Mouse (Mus musculus) kidney, adult 11 months (tissue): ENCODE measurements around the gene Zfp280c.
A peak's percentile ranks its signal among the peaks of the same experiment; 100 is the strongest.

Experiments used
- DNase-seq: peaks from one replicate; pipeline ENCODE4 v3.0.0; 2022

The Zfp280c gene

DNA sequence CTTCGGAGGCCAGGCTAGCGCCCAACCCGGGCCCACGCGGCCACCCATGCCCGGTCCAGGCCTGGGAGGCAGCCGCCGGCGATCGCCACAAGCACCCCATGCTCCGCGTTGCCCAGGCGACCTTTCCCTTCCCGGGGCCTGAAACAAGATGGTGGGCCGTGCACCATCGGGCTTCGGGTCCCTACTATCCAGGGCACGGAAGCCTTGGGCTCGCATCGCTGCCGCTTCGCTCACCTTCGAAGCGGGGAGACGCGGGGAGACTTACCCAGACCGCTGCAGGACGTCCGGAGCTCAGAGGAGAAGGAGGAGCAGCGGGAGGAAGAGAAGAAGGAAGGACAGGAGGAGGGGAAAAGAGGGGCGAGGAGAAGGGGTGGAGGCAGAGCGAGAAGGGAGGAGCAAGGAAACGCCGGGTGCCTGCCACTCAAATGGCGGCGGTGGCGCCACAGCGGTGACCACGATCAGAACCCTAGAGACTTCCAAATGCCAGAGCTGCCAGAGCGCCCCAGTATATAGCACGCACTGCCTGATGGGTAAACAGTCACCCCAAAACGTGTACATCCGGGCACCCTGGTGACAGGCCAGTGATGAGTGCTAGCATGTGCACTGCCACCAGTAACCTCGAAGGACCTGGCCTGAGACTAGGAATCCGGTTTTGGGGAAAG lies at the start of gene Zfp280c:
Zfp280c (minus strand) TSS at position 406 of the 662 bp plus-strand sequence.
- peak; percentile 69 for DNase-seq

DNA sequence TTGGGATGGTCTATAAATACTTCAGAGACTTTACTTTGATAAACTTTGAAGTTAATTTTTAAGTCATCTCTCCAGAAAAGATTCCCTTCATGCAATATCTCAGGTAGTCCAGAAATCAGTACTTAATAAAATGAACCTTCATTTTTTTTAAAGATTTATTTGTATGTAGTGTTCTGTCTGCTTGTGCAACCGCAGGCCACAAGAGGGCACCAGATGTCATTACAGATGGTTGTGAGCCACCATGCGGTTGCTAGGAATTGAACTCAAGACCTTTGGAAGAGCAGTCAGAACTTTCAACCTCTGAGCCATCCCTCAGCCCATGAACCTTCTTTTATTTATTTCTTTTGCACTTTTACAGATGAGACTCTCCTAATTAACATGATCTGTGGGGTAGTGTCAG lies 42.7 kb upstream of the Zfp280c start:
- DNase-seq, result no peak

- no peak for DNase-seq
Measured at GRCm38 (mm10) chrX:48624054-48624420, 29.7 kb upstream of the Zfp280c start.

- peak; percentile 87 for DNase-seq
Measured at GRCm38 (mm10) chrX:48623379-48624053, 29.2 kb upstream of the Zfp280c start, which contains the start of gene Slc25a14. TSS of gene Slc25a14 (plus strand) at chrX:48623413.

GRCm38 (mm10) chrX:48623049-48623378 lies 28.7 kb upstream of the Zfp280c start:
- no peak for DNase-seq

- no peak for DNase-seq
Measured at GRCm38 (mm10) chrX:48604872-48605271, 10.6 kb upstream of the Zfp280c start.

GRCm38 (mm10) chrX:48596906-48597305 lies 2.6 kb upstream of the Zfp280c start:
- no peak for DNase-seq

DNA sequence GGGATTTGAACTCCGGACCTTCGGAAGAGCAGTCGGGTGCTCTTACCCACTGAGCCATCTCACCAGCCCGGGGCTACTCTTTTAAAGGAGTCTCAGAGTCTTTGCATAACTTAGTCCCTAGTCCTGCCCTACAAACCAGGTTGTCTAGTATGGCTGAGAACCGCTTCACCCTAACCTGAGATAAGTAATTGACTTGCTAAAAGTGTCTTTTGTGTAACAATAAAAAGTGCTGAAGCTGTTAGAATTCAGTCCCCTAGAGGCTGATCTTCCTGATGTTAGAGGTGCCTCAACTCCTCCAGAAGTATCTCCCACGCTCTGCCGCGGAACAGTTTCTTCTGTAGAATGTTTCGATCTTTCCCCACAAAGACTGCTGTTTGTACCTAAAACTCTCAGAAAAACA lies 1.7 kb upstream of the Zfp280c start:
- no peak for DNase-seq

- peak; percentile 2 for DNase-seq
Measured at GRCm38 (mm10) chrX:48593721-48594098, 594 bp downstream of the Zfp280c start.

- no peak for DNase-seq
Measured at GRCm38 (mm10) chrX:48583332-48583731, 11.0 kb downstream of the Zfp280c start.

- peak; percentile 36 for DNase-seq
Measured at GRCm38 (mm10) chrX:48532175-48532574, 62.1 kb downstream of the Zfp280c start.

GRCm38 (mm10) chrX:48526435-48526834 lies 67.9 kb downstream of the Zfp280c start:
- no peak for DNase-seq

GRCm38 (mm10) chrX:48525866-48526265 lies 68.4 kb downstream of the Zfp280c start:
- no peak for DNase-seq

DNA sequence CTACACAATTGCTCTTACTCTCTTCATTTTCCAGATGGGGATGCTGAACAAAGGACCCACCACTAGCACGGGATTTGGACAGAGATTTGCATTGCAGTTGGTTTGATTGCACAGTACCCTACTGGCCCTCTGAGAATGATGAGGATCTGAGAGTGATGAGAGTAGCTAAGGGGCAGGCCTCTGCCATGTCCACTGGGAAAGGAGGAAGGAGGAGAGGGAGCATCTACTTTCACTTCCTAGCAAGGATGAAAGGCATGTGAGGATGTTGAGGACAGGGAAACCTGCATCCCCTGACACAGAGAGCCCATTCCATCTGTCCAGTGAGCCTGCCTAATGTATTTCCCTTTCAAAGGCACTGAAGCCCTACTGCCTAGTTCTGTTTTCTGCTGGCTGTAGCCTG lies 69.0 kb downstream of the Zfp280c start:
- DNase-seq, result no peak

- no peak for DNase-seq
Measured at GRCm38 (mm10) chrX:48523512-48523911, 70.8 kb downstream of the Zfp280c start.

DNA sequence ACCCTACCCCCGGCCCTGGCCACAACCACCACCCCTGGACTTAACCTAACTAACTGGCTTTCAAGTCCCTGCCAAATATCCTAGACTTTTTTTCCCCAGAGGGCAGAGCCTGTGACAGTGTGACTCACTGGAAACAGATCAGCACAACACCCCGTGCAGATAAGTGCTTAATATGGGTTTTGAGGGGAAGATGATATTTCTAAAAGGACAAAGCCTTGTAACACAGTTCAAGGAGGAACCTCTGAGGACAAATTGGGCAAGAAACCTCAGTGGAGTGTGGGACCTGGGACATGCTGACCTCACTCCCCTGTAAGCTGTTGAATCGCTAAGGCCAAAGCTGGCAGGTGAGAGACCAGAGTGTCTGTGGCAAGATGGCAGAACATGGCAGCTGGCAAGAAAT lies 72.7 kb downstream of the Zfp280c start:
- no peak for DNase-seq

- DNase-seq, result no peak
Measured at GRCm38 (mm10) chrX:48519549-48520085, 74.7 kb downstream of the Zfp280c start.

DNA sequence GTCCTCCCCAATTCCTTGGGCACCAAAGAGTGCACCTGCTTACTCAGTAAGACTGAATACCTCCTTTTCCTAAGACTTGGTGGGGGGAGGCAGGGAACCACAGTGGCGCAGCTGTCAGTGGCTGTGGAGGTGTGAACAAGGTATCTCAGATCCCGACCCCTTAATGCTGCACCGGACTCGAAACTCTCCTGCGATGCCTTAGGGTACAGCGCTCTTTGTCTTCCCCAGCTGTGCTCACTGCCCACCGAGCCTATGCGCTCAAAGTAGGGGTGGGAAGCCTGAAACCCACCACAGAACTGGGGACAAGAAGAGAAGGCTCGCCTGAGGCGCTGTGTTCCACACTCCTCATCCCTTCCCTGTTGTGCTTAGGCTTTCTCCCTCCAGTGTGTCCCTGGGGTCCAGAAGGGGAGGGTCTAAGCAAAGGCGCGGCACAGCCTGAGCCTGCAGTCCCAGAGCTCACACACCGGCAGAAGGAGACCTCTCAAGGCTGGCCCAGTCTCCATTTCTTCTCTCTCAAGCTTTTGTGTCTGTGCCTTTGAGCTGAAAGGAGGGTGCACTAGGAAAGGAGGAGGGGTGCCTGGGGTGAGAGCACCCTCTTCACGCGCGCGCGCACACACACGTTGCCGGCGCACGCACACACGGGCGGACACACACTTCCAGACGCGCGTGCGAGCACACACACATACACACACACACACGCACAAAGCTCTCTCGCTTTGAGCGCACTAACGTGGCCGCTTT lies 75.3 kb downstream of the Zfp280c start, which contains the start of gene Rab33a:
Rab33a (plus strand) TSS at position 478 of the 741 bp plus-strand sequence.
- DNase-seq, result no peak

DNA sequence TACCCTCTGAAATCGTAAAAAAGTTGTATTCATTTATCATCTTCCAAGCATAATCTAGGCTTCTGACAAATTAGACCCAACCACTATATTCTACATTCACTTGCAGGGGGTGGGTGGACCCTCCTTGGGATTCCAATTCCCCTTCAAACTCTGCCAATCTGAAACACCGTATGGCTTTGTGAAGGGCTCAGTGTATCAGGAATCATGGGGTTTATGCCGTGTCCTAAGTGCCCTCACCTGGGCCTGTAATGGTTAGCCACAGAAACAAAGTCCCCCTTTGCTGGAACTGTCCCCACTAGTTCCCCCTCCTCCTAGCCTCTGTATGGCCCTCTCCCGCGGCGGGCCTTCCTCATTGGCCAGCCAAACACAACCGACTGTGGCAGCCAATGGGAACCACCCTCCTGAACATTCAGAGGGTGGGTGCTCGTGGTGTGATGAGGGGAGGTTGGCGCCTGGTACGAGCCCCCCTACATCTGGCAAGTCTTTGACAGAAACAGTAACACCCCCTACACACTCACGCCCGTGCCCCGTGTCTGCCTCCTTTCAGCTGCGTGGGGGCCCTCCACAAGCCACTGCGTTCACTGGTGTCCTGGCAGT lies 76.0 kb downstream of the Zfp280c start:
- no peak for DNase-seq

GRCm38 (mm10) chrX:48513824-48514223 lies 80.5 kb downstream of the Zfp280c start:
- DNase-seq, result no peak

GRCm38 (mm10) chrX:48513166-48513807 lies 81.0 kb downstream of the Zfp280c start, which contains the start of gene Aifm1:
TSS of gene Aifm1 (minus strand) at chrX:48513563.
- DNase-seq, result peak; percentile 97

DNA sequence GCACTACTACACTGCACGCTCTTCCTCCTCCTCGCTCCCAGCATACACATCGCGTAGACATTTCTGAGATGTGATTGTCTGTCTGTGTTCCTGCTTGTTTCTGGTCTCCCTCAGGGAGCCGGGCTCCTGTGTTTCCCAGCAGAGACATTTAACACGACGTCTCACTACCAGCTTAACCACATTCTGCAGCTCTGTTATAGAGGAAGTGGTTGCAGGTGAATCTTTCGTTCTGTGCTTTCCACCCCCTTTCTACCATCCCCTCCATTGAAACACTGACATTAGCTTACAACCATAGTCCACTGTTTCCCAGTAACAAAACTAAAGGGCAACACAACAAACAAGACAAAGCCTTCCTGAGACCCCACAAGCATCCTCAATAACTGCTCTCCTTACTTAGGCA lies 100.5 kb downstream of the Zfp280c start:
- no peak for DNase-seq
